Mouse (Mus musculus): ENCODE data around the gene Gm36210.

DNA sequence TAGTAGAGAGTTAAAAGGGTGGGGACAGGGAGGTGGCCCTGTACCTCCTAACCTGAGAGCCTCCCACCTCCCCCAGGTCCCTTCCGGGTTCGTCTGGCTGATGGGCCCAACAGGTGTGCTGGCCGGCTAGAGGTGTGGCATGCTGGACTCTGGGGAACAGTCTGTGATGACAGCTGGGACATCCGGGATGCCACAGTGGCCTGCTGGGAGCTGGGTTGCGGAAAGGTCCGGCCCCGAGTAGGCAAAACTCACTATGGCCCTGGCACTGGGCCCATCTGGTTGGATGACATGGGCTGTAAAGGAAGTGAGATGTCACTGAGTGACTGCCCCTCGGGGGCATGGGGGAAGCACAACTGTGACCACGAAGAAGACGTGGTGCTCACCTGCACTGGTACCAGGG, 30.5 kb upstream of the Gm36210 start:
- TF ChIP-seq POLR2A (IDR thresholded peaks at IDR 0.05; ENCODE audit: low read depth, low read length) (no peak), CTCF (IDR thresholded peaks at IDR 0.05; ENCODE audit: borderline replicate concordance, insufficient read depth, low read length) (no peak)

All from embryonic fibroblast, embryonic 13.5 days (primary cell).